12 mouse cellular contexts compared by ENCODE assay signal in genomic region chr6:137411901-137412378, GRCm38 (mm10).
DNase-seq lines count a peak whose midpoint lies in the region; ATAC-seq and TF ChIP-seq lines count a peak whose summit lies in the region.
"Had no signal": no experiment of that assay in that cellular context is flagged by ENCODE, and none has a peak within 500 bp of the region (broad histone marks: within the 10 kb centered on the region; RNA-seq: fewer than 3 reads in every experiment).

No protein-coding gene starts in this region.

- no peak for TF ChIP-seq CTCF in bone marrow, adult 2 months (IDR thresholded peaks at IDR 0.05; ENCODE audit: control insufficient read depth, insufficient read depth, low read length)

- no peak overlapping the region for H3K9ac ChIP-seq in forebrain, embryonic 13.5 days
- no peak overlapping the region for H3K9ac ChIP-seq in midbrain, embryonic 11.5 days (ENCODE audit: low read length)
- H3K9ac ChIP-seq: liver, embryonic 14.5 days had no signal

- intact Hi-C loops in heart, postnatal 36 days (cut with DNase I): loop anchor here (2.0 kb wide), 1 partner anchor 313 kb away; no protein-coding TSS in a partner anchor

- no peak overlapping the region for H3K4me2 ChIP-seq in forebrain, embryonic 13.5 days
- H3K4me2 ChIP-seq in midbrain, embryonic 11.5 days: no peak overlapping the region

- no peaks in the 10 kb centered on the region for H3K27me3 ChIP-seq in forebrain, embryonic 13.5 days
- H3K27me3 ChIP-seq in midbrain, embryonic 11.5 days (ENCODE audit: control insufficient read depth, insufficient read depth, low read length): no peaks in the 10 kb centered on the region

- peak; percentile 27 for DNase-seq in heart, adult 11 months
- no peak for DNase-seq in heart, postnatal 36 days
- peak; percentile 92 for DNase-seq in midbrain, embryonic 11.5 days (ENCODE audit: low spot score, missing footprints)
- DNase-seq in adrenal gland, adult 18-20 months (ENCODE audit: low spot score in 2 of 2): no peak
- no peak for DNase-seq in kidney, adult 9 months
- DNase-seq: heart, postnatal 14 days; thymus, postnatal 25 days had no signal

- 80% methylated on average over 2 of the region's 2 CpGs for WGBS in bone marrow, adult 2 months
- WGBS in forebrain, embryonic 13.5 days: 4% methylated on average over 2 of the region's 2 CpGs
- WGBS in midbrain, embryonic 11.5 days: 14% methylated on average over 2 of the region's 2 CpGs

- no peaks in the 10 kb centered on the region for H3K9me3 ChIP-seq in forebrain, embryonic 13.5 days (replicated peaks)
- H3K9me3 ChIP-seq in midbrain, embryonic 11.5 days (ENCODE audit: control insufficient read depth, low read length): no peaks in the 10 kb centered on the region

- H3K4me3 ChIP-seq in bone marrow, adult 2 months (replicated peaks; ENCODE audit: control insufficient read depth, low read depth, low read length): peak overlapping the region; percentile 41
- no peak overlapping the region for H3K4me3 ChIP-seq in forebrain, embryonic 13.5 days
- no peak overlapping the region for H3K4me3 ChIP-seq in midbrain, embryonic 11.5 days (ENCODE audit: low read depth, low read length)

- peaks cover 2% of the 10 kb centered on the region for H3K4me1 ChIP-seq in bone marrow, adult 2 months (ENCODE audit: control insufficient read depth, insufficient read depth, low read length)
- H3K4me1 ChIP-seq in forebrain, embryonic 13.5 days: peaks cover 9% of the 10 kb centered on the region; the same call in 1 of the 2 replicates
- no peaks in the 10 kb centered on the region; the same call in 1 of the 2 replicates for H3K4me1 ChIP-seq in midbrain, embryonic 11.5 days (ENCODE audit: control insufficient read depth, insufficient read depth, low read length)

- peaks cover 11% of the 10 kb centered on the region for H3K36me3 ChIP-seq in forebrain, embryonic 13.5 days (ENCODE audit: poor library complexity, severe bottlenecking)
- H3K36me3 ChIP-seq in midbrain, embryonic 11.5 days (ENCODE audit: control insufficient read depth, insufficient read depth, low read length): no peaks in the 10 kb centered on the region

- H3K27ac ChIP-seq in bone marrow, adult 2 months (ENCODE audit: control insufficient read depth, insufficient read depth, low read depth, low read length, poor library complexity): no peak overlapping the region
- peak overlapping the region; percentile 80 for H3K27ac ChIP-seq in forebrain, embryonic 13.5 days
- peak overlapping the region; percentile 68 for H3K27ac ChIP-seq in midbrain, embryonic 11.5 days (ENCODE audit: low read depth, low read length)
- H3K27ac ChIP-seq: liver, embryonic 14.5 days had no signal

- peak; percentile 80 for ATAC-seq in forebrain, embryonic 13.5 days
- ATAC-seq in midbrain, embryonic 11.5 days (ENCODE audit: low FRiP score): peak; percentile 70
- ATAC-seq in megakaryocyte progenitor cell, adult 5-6 weeks (replicated peaks; ENCODE audit: poor library complexity): no peak
- ATAC-seq: CD4-positive, CD25-positive, alpha-beta regulatory T cell, adult 4 months had no signal

- TF ChIP-seq POLR2A in bone marrow, adult 2 months (IDR thresholded peaks at IDR 0.05; ENCODE audit: borderline replicate concordance, control insufficient read depth, low read depth, low read length): no peak

Comparison
In these comparisons a context has a peak if more than half of its experiments do, and no peak if none do; other contexts are left out.
1. DNase-seq: peak in heart, adult 11 months (single experiment) and midbrain, embryonic 11.5 days (single experiment); none in heart, postnatal 36 days (0 of 2), adrenal gland, adult 18-20 months (0 of 2) and kidney, adult 9 months (single experiment).